Mouse (Mus musculus) regulatory T cell (primary cell): ENCODE data around the gene Rpl21.

ENCODE experiments used
- in situ Hi-C: fragments of 300-600 bp; cut with MboI, MseI; formaldehyde crosslinking; loops from one replicate; pipeline ENCODE4 v1.15.1; 2025; ENCODE audit warnings: high pct_unique_total_duplicates

The Rpl21 gene

DNA sequence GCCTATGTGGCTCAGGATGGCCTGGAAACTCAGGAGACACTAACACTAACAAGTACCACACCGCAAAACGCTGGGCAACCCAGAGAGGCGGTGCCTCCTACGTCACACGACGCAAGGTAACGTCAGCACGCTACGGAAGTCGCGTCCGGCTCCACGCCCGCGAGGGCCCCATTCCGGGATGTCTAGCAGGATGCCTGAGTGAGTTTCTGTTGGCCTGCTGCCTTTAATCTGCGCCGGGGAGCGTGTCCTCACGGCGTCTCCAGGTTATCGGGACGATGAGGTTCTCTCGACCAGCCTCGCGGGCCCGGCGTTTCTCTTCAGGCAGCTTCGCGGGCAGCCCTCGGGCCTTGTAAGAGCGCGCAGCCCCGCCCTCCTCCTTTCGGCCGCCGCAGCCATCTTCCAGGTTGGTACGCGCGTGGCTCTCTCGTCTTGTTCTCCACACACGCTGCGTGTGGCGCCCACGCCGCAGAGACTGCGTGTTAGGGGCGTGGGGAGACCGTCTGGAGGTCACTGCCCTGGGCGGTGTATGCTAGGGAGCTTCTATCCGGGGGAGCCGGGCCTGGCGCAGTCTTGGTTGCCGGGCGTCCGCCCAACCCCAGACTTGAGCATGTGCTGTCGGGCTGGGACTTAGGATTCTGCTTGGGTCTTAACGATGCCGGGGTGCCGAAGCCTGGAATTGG lies at the start of gene Rpl21:
TSS of gene Rpl21 (plus strand) at position 122 of the 680 bp plus-strand sequence.
- in situ Hi-C loops, result loop anchor here (10.0 kb wide), 1 partner anchor 242 kb away; the partner anchor contains the start of genes Lnx2 and Polr1d

DNA sequence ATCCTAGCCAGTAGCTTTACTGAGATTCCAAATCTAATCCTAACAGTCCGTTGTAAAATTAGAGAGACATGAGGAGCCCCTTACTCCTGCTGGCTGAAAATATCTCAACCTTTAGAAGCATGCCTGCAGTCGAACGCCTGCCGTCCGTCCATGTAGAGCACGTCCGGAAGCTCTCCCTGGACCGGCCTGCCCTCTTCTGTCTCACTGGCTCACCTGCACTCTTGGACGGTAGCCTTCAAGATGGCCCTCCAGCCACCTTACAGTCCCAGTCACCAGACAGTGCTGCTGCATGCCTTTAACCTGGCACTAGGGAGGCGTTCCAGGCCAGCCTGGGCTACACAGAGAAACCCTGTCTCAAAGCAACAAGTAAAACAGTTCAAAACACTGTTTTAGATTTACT lies 49.4 kb upstream of the Rpl21 start:
- in situ Hi-C loops, result loop anchor here (25.0 kb wide), 2 partner anchors 1079 to 1571 kb away; partner anchors contain the start of genes Pomp, Zkscan14 and Zkscan5

DNA sequence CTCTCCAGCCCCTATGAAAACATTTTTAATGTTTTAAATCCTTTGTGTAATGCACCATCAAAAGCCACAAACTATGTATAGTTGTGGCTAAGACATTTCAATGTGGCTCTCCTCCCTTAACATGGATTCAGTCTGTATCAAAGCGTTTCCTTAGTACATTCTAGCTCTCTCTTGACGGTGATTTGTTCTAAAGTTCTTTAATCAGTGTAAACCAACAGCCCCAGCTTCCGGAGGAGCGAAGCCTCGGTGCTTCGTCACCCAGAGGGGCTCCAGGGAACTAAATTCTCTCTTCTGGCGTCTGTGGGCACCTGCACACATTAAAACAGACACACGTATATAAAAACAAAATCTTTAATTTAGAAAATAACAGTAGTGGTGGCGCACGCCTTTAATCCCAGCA lies 48.8 kb upstream of the Rpl21 start:
- in situ Hi-C loops, result loop anchor here (25.0 kb wide), 2 partner anchors 1078 to 1572 kb away; partner anchors contain the start of genes Pomp, Zkscan14 and Zkscan5

DNA sequence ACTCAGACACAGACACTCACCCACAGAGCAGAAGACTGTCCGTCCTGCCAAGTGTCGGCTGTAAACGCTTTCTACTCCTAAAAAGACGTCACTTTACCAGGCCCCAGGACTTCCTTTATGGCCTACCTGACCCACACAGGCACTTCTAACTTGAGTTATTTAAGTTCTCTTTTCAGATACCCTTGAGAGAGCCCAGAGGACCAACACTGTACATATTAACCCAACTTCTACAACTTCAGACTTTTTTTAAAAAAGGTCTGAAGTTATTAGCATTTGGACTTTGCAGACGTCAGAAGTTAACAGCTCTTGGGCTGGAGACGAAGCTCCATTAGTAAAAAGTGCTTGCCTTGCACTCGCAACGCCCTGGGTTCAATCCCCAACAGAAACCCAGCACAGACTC lies 46.6 kb upstream of the Rpl21 start:
- in situ Hi-C loops, result loop anchor here (5.0 to 25.0 kb wide), 3 partner anchors 36 to 1574 kb away; partner anchors contain the start of genes Pomp, Zkscan14 and Zkscan5

DNA sequence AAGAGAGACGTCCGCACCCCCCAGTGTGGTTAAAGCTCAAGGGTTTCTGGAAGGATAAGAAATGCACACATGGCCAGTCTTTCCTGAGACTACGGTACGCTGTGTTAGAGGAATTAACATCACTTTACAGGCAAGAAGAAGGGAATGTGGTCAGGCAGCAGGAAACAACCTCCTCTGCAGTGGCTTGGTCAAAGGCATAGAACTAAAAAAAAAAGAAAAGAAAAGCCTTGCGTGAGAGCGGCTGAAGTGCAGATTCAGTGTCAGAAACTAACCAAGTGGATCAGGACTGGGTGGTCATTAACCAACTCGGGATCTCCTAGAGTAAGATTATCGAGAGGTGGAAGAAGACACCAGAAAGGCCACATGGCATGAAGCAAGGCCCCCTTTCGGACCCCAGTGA lies 43.3 kb upstream of the Rpl21 start:
- in situ Hi-C loops, result loop anchor here (5.0 to 25.0 kb wide), 3 partner anchors 33 to 1577 kb away; partner anchors contain the start of genes Pomp, Zkscan14 and Zkscan5

DNA sequence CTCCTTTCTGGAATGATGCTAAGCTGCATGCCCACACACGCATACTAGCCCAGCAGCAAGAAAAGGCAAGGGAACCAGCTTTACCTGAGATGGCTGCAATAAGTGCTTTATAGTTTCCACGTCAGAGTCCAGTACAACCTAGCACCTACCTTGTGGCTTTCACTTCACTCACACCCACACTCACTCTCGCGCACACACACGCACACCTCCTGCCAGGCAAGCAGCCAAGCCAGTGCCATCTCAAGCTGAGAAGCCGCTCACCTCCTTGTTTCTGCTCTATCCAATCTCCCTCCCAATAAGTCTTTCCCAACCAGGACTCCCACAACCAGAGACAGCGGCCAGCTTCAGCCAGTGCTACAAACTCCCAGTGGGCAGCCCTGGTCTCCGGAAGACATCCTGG lies 41.7 kb upstream of the Rpl21 start:
- in situ Hi-C loops, result loop anchor here (25.0 kb wide), 2 partner anchors 1071 to 1579 kb away; partner anchors contain the start of genes Pomp, Zkscan14 and Zkscan5

DNA sequence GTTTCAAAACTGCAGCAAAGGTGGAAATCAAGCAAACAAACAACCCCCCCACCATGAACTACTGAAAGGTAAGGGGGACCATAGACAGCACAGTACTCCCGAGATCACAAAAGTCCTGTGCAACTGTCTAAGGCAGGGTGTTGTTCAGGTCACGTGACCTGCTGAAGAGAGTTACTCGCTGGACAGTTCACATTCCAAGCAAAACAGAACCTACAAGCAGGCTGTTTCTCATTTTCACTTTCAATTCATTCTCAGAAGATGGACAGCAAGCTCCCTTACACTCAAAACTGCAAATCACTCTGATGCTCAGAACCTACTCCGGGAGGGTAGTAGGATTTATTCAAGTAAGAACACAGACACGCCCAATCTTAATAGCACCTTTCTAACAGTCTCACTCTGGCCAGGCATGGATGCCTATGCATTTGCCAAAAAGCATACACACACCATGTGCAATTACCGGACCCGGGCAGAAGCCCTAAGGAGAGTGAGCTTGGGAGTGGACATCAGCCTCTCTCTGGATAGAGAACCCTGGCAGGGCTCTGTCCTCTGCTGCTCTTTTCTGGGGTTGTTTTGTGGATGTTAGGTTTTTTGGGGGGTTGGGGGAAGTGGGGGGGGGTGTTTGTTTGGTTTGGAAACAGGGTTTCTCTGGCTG lies 40.4 kb upstream of the Rpl21 start:
- in situ Hi-C loops, result loop anchor here (25.0 kb wide), 2 partner anchors 1070 to 1580 kb away; partner anchors contain the start of genes Pomp, Zkscan14 and Zkscan5

DNA sequence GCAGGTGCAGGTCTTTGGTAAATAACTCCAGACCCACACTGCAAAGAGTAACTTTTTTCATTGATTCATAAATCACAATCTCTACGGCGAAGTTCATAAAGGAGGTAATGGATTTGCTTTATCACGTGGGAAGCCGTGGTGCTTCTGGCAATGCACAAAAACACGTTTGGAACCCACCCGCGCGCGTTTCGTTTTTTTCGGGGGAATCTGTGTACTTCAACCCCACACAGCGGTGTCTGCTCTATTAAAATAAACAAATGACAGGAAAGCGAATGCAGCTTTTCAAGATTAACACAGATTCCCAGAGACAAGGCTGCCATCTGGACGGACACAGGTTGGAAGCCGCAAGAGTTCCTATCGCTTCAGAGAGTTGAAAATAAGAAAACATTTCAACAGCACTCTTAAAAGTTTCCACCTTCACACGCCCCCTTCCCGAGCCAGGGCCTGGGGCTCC lies 39.0 kb upstream of the Rpl21 start:
- in situ Hi-C loops, result loop anchor here (25.0 kb wide), 2 partner anchors 1069 to 1581 kb away; partner anchors contain the start of genes Pomp, Zkscan14 and Zkscan5

DNA sequence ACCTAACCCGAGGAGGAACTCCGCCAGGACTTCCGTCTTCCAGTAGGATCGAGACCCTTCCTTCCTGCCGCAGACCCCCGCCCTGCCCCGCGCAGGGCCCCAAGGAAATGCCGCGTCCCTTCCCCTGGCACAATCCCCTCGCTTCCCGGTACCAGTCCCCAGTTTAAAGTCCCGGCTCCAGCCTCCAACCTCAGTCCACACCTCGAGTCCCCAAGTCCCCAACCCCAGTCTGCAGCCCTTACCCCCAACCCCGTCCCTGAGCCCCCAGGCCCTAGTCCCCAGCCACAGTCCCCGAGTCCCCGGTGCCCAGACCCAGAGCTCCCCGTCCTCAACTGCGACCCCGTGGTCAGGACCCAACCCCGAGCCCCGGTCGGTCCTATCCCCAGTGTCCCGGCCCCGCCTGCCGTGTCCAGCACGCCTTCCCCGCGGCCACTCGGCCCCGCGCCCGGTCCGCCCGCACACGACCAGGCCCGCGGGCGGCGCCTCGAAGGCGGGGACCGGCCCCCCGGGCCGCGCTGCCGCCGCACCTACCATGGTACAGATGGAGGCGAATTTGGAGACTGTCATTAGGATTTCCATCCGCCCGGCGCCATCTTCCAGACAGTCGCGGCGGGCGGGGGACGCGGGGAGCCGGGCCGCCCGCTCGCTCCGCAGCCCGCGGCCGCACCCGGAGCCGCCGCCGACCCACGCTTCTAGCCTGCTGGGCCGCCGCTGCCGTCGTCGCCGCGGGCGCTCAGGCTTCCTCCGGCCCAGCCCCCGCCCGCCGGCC lies 38.4 kb upstream of the Rpl21 start:
- in situ Hi-C loops, result loop anchor here (25.0 kb wide), 2 partner anchors 1068 to 1582 kb away; partner anchors contain the start of genes Pomp, Zkscan14 and Zkscan5

DNA sequence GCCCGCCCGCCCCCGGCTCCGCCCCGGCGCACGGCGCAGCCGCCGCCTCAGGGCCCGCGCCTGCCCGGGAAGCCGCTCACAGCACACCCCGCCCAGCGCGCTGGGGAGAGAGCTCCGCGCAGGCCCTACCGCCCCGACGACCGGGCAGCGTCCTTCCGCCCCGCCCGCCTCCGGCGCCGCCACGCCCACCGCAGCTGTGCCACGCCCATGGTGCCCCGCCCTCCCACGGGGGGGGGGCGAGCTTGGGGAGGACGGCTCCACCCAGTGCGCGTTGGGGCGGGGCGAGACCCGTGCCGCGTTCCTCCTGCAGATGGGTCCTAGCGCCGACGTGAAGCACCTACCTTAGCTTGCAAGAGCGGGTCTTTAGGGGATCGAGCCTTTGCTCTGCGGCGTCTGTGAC lies 37.8 kb upstream of the Rpl21 start, which contains the start of gene Usp12:
TSS of gene Usp12 (minus strand) at position 154 of the 400 bp plus-strand sequence.
- in situ Hi-C loops, result loop anchor here (25.0 kb wide), 2 partner anchors 1067 to 1583 kb away; partner anchors contain the start of genes Pomp, Zkscan14 and Zkscan5

DNA sequence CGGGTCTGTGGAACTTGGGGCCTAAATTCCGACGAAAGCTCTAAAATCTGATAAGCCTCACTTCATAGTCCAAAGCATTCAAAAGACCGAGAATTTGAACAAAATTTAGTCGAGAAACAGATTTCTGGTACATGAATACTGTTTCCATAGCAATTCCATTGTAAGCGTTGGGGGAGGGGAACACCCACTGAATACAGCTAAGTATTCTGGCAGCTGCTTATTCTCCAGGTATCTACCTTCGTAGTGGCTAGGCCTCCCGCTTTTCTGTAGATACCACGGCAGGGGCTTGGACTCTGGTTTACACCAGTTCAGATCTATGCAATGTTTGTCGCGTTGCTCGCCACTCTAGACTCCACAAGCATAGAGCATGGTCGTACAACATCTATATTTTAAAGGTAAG lies 37.0 kb upstream of the Rpl21 start:
- in situ Hi-C loops, result loop anchor here (25.0 kb wide), 2 partner anchors 1067 to 1583 kb away; partner anchors contain the start of genes Pomp, Zkscan14 and Zkscan5

DNA sequence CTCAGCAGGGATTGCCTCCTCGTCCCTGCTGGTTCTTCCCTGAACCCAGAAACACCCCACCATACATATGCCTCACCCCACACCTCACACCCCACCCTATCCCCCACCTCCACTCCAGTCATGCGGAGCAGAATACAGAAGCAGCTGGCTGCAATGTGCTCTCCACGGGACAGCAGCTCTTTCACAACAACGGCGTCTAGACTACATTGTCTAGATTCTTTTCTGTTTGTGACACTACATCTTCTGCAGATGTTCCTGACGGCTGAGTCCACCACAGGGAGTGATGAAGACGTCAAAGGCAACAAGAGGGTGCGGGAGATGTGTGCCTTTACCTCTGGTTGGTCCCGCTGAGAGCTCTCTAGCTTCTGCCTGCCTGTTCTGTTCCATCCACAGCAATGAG lies 34.7 kb upstream of the Rpl21 start:
- in situ Hi-C loops, result loop anchor here (25.0 kb wide), 2 partner anchors 1064 to 1586 kb away; partner anchors contain the start of genes Pomp, Zkscan14 and Zkscan5

DNA sequence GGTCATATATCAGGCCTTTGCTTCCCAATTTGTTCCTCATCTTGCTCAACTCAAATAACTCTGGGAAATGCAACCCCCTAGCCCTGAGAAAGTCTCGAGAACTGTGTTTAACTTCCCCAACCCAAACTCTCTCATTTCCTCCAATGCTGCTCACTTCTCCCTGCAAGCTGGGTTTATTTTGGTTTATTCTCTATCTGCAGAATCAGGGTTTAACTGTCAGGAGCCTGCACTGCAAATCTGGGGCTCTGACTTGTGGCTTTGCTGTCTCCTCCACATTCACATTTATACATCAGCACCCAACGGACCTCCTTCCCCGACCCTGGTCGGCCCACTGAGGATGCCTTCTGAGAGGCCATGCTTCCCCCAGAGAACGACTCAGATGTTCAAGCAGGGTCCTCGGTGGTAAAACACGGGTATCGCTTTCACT lies 26.7 kb upstream of the Rpl21 start:
- in situ Hi-C loops, result loop anchor here (25.0 kb wide), 2 partner anchors 569 to 1044 kb away; partner anchors contain the start of gene Cdk8

DNA sequence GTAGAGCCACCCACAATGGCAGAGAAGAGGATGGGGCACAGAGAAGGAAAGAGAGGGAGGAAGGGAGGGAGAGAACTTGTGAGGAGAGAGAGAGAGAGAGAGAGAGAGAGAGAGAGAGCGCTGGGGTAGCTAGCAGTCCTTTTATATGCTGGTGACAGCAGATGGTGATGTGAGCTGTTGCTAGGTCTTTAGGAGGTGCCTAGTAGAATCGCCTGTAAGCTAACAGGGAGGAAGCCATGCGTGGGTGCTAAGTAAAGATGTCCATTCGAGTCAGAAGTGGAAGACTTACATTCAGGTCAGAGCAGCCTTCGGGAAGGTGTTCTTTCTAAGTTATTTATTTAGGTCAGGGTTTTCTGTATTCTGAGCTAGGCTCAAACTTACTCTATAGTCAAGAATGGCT lies 22.7 kb upstream of the Rpl21 start:
- in situ Hi-C loops, result loop anchor here (25.0 kb wide), 2 partner anchors 573 to 1048 kb away; partner anchors contain the start of gene Cdk8

DNA sequence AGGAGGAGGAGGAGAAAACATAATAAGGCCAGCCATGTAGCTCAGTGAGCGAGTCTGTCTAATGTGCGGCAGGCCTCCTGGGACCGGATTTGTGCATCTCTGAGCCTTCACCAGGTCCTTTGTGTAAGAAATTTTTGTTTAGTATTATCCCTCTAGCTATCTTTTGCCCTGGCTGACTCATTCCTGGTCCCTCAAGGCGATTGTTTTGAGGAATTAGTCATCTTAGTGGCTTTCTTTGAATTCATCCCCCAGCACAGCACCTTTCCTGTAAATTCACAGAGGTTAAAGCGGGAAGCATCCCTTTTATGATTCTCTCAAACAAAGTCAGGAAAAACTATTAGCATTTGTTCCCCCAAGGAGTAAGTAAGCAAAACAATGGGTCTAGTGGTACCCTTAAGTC lies 19.8 kb upstream of the Rpl21 start:
- in situ Hi-C loops, result loop anchor here (25.0 kb wide), 2 partner anchors 576 to 1051 kb away; partner anchors contain the start of gene Cdk8

DNA sequence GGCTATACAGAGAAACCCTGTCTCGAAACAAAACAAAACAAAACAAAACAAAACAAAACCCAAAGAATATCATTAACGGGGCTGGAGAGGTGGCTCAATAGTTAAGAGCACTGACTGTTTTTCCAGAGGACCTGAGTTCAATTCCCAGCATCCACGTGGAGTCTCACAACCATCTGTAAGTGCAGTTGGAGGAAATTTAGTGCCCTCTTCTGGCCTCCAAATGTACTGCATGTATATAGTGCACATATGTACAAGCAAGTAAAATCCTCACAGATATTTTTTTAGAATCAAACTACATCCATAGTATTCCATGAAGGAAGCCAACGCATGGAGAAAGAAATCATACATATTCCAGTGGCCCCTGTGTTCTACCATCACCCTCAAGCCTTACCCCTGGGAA lies 19.3 kb upstream of the Rpl21 start:
- in situ Hi-C loops, result loop anchor here (25.0 kb wide), 2 partner anchors 576 to 1051 kb away; partner anchors contain the start of gene Cdk8

DNA sequence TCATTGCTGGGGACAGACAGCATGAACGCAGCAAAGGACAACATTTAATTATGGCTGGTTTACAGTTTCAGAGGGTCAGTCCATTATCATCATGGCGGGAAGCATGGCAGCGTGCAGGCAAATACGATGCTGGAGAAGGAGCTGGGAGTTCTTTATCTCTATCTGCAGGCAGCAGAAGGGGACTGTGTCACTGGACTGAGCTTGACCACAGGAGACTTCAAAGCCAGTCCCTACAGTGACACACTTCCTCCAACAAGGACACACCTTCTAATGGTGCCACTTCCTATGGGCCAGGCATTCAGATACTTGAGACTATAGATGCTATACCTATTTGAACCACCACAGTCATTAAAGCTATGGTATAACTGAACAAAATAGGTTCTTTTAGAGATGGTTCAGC lies 17.3 kb upstream of the Rpl21 start:
- in situ Hi-C loops, result loop anchor here (25.0 kb wide), 2 partner anchors 578 to 1053 kb away; partner anchors contain the start of gene Cdk8

DNA sequence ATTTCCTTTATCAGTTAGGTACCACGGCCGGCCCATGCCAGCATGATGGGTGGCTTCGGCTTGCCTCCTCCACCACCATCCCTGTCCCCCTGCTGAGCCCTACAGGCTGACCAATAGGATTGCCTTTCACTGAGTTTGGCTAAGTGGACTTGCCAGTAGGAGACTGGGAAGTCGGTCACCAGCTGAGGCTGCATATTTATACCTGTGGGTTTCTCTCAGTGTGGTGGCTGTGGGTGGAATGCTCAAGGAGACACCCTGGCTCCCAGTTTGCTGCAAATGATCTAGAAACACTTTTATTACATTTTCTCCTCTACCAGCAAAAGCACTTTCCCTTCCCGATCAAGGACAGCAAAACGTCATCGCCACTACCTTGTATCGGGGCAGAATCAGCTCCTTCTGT lies 15.1 kb upstream of the Rpl21 start:
- in situ Hi-C loops, result loop anchor here (25.0 kb wide), 2 partner anchors 580 to 1055 kb away; partner anchors contain the start of gene Cdk8

DNA sequence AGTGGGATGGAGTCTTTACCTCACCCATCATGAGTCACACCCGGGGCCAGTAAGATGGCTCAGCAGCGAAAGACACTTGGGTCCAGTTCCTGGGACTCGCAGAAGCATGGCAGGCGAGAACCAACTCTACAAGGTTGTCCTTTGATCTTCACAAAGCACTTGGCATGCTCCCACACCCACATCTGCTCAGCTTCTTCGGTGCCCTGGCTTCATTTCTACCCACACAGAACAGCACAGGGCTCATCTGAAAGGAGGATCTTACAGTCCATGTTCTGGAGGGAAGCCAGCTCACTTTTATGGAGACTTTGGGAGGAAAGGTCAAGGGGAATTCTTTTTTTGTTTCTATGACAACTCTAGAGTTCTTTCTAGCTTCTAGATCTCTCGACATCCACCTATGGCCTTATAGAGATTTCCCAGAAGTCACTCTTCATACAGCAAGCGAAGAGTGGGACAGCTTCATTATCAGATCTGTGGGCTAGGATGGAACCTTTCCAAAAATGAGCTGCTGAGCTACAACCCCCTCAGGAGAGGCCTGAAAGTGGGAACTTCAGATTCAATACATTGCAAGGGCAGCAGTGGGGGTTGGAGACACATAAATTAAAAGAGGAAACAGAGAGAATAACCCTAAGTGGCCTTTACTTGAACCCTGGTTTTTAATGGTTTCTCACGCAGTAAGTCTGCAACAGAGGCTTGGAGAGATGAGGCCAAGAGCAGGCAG lies 13.6 kb upstream of the Rpl21 start:
- in situ Hi-C loops, result loop anchor here (25.0 kb wide), 2 partner anchors 582 to 1057 kb away; partner anchors contain the start of gene Cdk8

DNA sequence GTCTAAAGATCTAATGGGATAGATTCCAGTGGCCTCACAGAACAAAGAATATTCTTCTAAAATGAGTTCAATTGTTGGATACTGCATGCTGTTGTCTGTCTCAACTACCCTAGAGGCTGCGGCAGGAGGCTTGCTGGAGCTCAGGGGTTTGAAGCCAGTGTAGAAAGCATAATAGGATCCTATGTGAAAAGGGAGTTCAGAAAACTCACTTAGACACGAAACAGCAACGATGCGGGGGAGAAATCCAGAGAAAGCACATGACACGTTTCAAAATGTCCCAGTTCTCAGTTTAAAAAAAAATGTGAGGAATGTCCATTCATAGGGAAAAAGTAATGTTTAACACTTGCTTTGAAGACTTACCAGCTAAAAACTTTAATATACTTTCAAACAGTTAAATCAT lies 9.7 kb upstream of the Rpl21 start:
- in situ Hi-C loops, result loop anchor here (5.0 to 25.0 kb wide), 3 partner anchors 36 to 1061 kb away; partner anchors contain the start of gene Cdk8
